Mouse (Mus musculus): ENCODE measurements around the gene 9130019O22Rik. TPM values are rescaled to one million over a fixed set of nuclear protein-coding genes. Genes with fewer than 3 reads are reported as not detected.
A peak's percentile ranks its signal among the peaks of the same experiment; 100 is the strongest.
"Not testable (repeated sequence)": the region's sequence is repeated elsewhere in the genome, so short reads cannot be mapped to it uniquely, and the experiment has no call there.

The 9130019O22Rik gene
- polyA plus RNA-seq, 1 experiment, result 0.34 TPM

- H3K36me3 ChIP-seq (ENCODE audit: control insufficient read depth, insufficient read depth), result no peaks in the 10 kb centered on the region
- peak overlapping the region; percentile 94 for H3K4me2 ChIP-seq (ENCODE audit: low read depth)
- H3K79me2 ChIP-seq (ENCODE audit: control insufficient read depth, insufficient read depth), result peaks cover 7% of the 10 kb centered on the region
- H3K4me3 ChIP-seq, result peak overlapping the region; percentile 67
- H3ac ChIP-seq (ENCODE audit: control insufficient read depth, insufficient read length), result peak overlapping the region; percentile 18
- TF ChIP-seq SRF (IDR thresholded peaks at IDR 0.05; ENCODE audit: control insufficient read depth, insufficient read length, low read depth), result no peak
- no peak for TF ChIP-seq E2F4 (IDR thresholded peaks at IDR 0.05; ENCODE audit: insufficient read depth)
- TF ChIP-seq MYOD1 (IDR thresholded peaks at IDR 0.05; ENCODE audit: control insufficient read depth in 1 of 3, insufficient read length in 2 of 3, low read depth in 2 of 3), result no peak
- no peak for TF ChIP-seq POLR2AphosphoS2 (IDR thresholded peaks at IDR 0.05; ENCODE audit: insufficient read length, low read depth)
- TF ChIP-seq CEBPB (IDR thresholded peaks at IDR 0.05; ENCODE audit: insufficient read depth, poor library complexity, severe bottlenecking), result no peak
- TF ChIP-seq MYOG (IDR thresholded peaks at IDR 0.05; ENCODE audit: control insufficient read depth in 1 of 3, insufficient read depth in 1 of 3, insufficient read length in 2 of 3, low read depth in 2 of 3), result no peak
- no peak for TF ChIP-seq MAX (IDR thresholded peaks at IDR 0.05; ENCODE audit: low read depth)
- TF ChIP-seq USF1 (IDR thresholded peaks at IDR 0.05; ENCODE audit: low read depth), result no peak
- no peak for TF ChIP-seq TCF12 (IDR thresholded peaks at IDR 0.05; ENCODE audit: insufficient read depth, poor library complexity, severe bottlenecking)
- TF ChIP-seq POLR2A (IDR thresholded peaks at IDR 0.05; ENCODE audit: insufficient read length, low read depth), result no peak
- no peak for TF ChIP-seq REST (IDR thresholded peaks at IDR 0.05; ENCODE audit: insufficient read depth, insufficient read length)
- TF ChIP-seq TCF3 (IDR thresholded peaks at IDR 0.05; ENCODE audit: insufficient read length, low read depth), result no peak
- peaks cover 5% of the 10 kb centered on the region for H3K27me3 ChIP-seq (ENCODE audit: control insufficient read depth, insufficient read depth, insufficient read length)
Measured at GRCm38 (mm10) chr7:127422247-127422646, 35.3 kb upstream of the 9130019O22Rik start.

- peak within 1 kb of the TSS; percentile 18 for H3ac ChIP-seq (ENCODE audit: control insufficient read depth, insufficient read length)
- peak within 1 kb of the TSS; percentile 67 for H3K4me3 ChIP-seq
- peaks cover 7% of the 10 kb centered on the region for H3K79me2 ChIP-seq (ENCODE audit: control insufficient read depth, insufficient read depth)
- peak; percentile 52 for TF ChIP-seq E2F4 (IDR thresholded peaks at IDR 0.05; ENCODE audit: insufficient read depth)
- TF ChIP-seq MYOG (IDR thresholded peaks at IDR 0.05; ENCODE audit: control insufficient read depth in 1 of 3, insufficient read depth in 1 of 3, insufficient read length in 2 of 3, low read depth in 2 of 3), result peak in 1 of 3 experiments; percentile 59
- peak; percentile 38 for TF ChIP-seq MAX (IDR thresholded peaks at IDR 0.05; ENCODE audit: low read depth)
- no peak for TF ChIP-seq SRF (IDR thresholded peaks at IDR 0.05; ENCODE audit: control insufficient read depth, insufficient read length, low read depth)
- TF ChIP-seq CEBPB (IDR thresholded peaks at IDR 0.05; ENCODE audit: insufficient read depth, poor library complexity, severe bottlenecking), result no peak
- TF ChIP-seq POLR2AphosphoS2 (IDR thresholded peaks at IDR 0.05; ENCODE audit: insufficient read length, low read depth), result peak; percentile 86
- TF ChIP-seq POLR2A (IDR thresholded peaks at IDR 0.05; ENCODE audit: insufficient read length, low read depth), result peak; percentile 89
- peak in 1 of 3 experiments; percentile 45 for TF ChIP-seq MYOD1 (IDR thresholded peaks at IDR 0.05; ENCODE audit: control insufficient read depth in 1 of 3, insufficient read length in 2 of 3, low read depth in 2 of 3)
- no peak for TF ChIP-seq USF1 (IDR thresholded peaks at IDR 0.05; ENCODE audit: low read depth)
- peak within 1 kb of the TSS; percentile 94 for H3K4me2 ChIP-seq (ENCODE audit: low read depth)
- no peaks in the 10 kb centered on the region for H3K36me3 ChIP-seq (ENCODE audit: control insufficient read depth, insufficient read depth)
- H3K27me3 ChIP-seq (ENCODE audit: control insufficient read depth, insufficient read depth, insufficient read length), result peaks cover 5% of the 10 kb centered on the region
Measured at GRCm38 (mm10) chr7:127421388-127422191, 34.6 kb upstream of the 9130019O22Rik start, which contains the start of gene Zfp688. TSS of gene Zfp688 (minus strand) at chr7:127422068.

DNA sequence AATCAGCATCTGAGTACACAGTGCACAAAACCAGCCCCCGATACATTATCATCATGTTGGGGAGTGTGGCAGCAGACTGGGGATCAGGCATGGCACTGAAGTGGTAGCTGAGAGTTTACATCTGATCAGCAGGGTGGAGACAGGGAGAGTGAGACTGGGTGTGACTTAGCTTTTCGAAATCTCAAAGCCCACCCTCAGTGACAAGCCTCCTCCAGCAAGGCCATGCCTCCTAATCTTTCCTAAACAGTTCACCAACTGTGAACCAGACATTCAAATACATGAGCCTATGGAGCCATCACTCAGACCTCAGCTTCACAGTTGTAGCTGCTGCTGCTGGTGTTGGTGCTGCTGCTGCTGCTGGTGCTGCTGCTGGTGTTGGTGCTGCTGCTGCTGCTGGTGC is 24.5 kb upstream of the 9130019O22Rik start:
- Histone ChIP-seq H3K4me3 (no peak overlapping the region), H3K79me2 (ENCODE audit: control insufficient read depth, insufficient read depth) (no peaks in the 10 kb centered on the region), H3K4me2 (ENCODE audit: low read depth) (no peak overlapping the region), H3ac (ENCODE audit: control insufficient read depth, insufficient read length) (no peak overlapping the region), H3K27me3 (ENCODE audit: control insufficient read depth, insufficient read depth, insufficient read length) (peaks cover 13% of the 10 kb centered on the region), H3K36me3 (ENCODE audit: control insufficient read depth, insufficient read depth) (no peaks in the 10 kb centered on the region)
- TF ChIP-seq SRF (IDR thresholded peaks at IDR 0.05; ENCODE audit: control insufficient read depth, insufficient read length, low read depth), result no peak
- TF ChIP-seq TCF3 (IDR thresholded peaks at IDR 0.05; ENCODE audit: insufficient read length, low read depth), result no peak
- no peak for TF ChIP-seq MYOG (IDR thresholded peaks at IDR 0.05; ENCODE audit: control insufficient read depth in 1 of 3, insufficient read depth in 1 of 3, insufficient read length in 2 of 3, low read depth in 2 of 3)
- no peak for TF ChIP-seq POLR2AphosphoS2 (IDR thresholded peaks at IDR 0.05; ENCODE audit: insufficient read length, low read depth)
- TF ChIP-seq TCF12 (IDR thresholded peaks at IDR 0.05; ENCODE audit: insufficient read depth, poor library complexity, severe bottlenecking), result no peak
- TF ChIP-seq E2F4 (IDR thresholded peaks at IDR 0.05; ENCODE audit: insufficient read depth), result no peak
- TF ChIP-seq MAX (IDR thresholded peaks at IDR 0.05; ENCODE audit: low read depth), result no peak
- TF ChIP-seq MYOD1 (IDR thresholded peaks at IDR 0.05; ENCODE audit: control insufficient read depth in 1 of 3, insufficient read length in 2 of 3, low read depth in 2 of 3), result no peak
- TF ChIP-seq REST (IDR thresholded peaks at IDR 0.05; ENCODE audit: insufficient read depth, insufficient read length), result no peak
- TF ChIP-seq POLR2A (IDR thresholded peaks at IDR 0.05; ENCODE audit: insufficient read length, low read depth), result no peak
- TF ChIP-seq USF1 (IDR thresholded peaks at IDR 0.05; ENCODE audit: low read depth), result no peak
- TF ChIP-seq CEBPB (IDR thresholded peaks at IDR 0.05; ENCODE audit: insufficient read depth, poor library complexity, severe bottlenecking), result no peak

DNA sequence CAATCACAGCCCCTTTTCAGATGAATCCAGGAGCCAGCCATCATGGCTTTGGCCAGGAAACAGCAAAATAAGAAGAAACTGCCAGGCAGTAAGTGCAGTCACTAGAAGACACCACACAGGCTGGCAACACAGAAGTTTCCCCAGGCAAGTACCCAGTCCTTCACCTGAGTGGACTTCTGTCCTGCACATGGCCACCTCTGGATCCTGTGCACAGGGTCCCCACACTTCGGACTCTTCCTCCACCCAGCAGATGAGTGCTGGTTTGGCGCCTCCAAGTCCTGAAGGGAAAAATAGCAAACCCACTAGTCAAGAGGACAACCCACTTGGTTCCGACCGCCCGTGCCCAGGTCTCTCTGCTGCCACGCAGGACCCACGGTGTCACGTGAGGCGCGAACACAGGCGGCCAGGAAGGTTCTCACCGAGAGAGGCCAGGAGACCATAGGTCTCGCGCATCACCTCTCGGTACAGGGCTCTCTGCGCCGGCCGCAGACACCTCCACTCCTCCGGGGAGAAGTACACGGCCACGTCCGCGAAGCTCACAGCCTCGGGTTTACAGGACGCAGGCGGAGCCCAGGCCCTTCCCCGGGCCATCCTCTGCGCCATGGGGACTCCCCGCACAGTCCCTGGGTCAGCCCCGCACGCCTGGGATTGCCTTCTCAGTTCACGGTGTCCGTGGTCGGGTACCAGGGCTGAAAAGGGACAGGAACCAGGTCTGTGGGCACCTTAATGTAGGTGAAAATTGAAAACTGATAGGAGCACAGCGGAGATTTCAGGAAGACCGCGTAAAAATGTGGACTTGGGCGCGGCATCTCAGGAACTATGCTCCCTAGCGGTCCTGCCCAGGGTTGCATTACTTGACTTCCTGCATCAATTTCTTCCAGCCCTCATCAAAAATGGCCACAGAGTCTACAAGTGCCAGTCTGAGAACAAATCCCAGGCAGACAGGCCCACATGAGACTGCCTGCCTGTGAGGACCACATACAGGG is 19.3 kb upstream of the 9130019O22Rik start, which contains the start of gene Zfp764:
Gene Zfp764 (minus strand): TSS at position 821 of the 986 bp plus-strand sequence.
- H3K4me2 ChIP-seq (ENCODE audit: low read depth), result peak within 1 kb of the TSS; percentile 65
- H3K27me3 ChIP-seq (ENCODE audit: control insufficient read depth, insufficient read depth, insufficient read length); H3K79me2 ChIP-seq (ENCODE audit: control insufficient read depth, insufficient read depth); H3K36me3 ChIP-seq (ENCODE audit: control insufficient read depth, insufficient read depth): not testable (repeated sequence)
- TF ChIP-seq USF1 (IDR thresholded peaks at IDR 0.05; ENCODE audit: low read depth), result peak; percentile 67
- H3ac ChIP-seq (ENCODE audit: control insufficient read depth, insufficient read length), result peak within 1 kb of the TSS; percentile 41
- peak within 1 kb of the TSS; percentile 25 for H3K4me3 ChIP-seq

GRCm38 (mm10) chr7:127404101-127404500 is 17.1 kb upstream of the 9130019O22Rik start:
- not testable (repeated sequence) for H3K79me2 ChIP-seq (ENCODE audit: control insufficient read depth, insufficient read depth); H3ac ChIP-seq (ENCODE audit: control insufficient read depth, insufficient read length); H3K36me3 ChIP-seq (ENCODE audit: control insufficient read depth, insufficient read depth); H3K4me2 ChIP-seq (ENCODE audit: low read depth); H3K27me3 ChIP-seq (ENCODE audit: control insufficient read depth, insufficient read depth, insufficient read length); H3K4me3 ChIP-seq

All from myocyte (in vitro differentiated cells).